Mouse (Mus musculus) stomach, embryonic 14.5 days (tissue): ENCODE measurements around the gene Sgip1. TPM values are rescaled to one million over a fixed set of nuclear protein-coding genes. Genes with fewer than 3 reads are reported as not detected.

Experiments
- ATAC-seq: fragments of 200-750 bp; cut with Nextera tagmentation; 2 replicates; pipeline ENCODE4 v1.8.0; 2017; ENCODE audit warnings: low read depth, moderate TSS enrichment; ENCODE audit not compliant: insufficient number of reproducible peaks, insufficient read depth, low FRiP score
- H3K27ac ChIP-seq: fragments of 300-500 bp; sonication (generic); 2 replicates; pipeline ENCODE4 v1.5.1; 2014; ENCODE audit warnings: mild to moderate bottlenecking, low read length, moderate library complexity, mixed read lengths
- H3K27me3 ChIP-seq: fragments of 300-500 bp; sonication (generic); 2 replicates; pipeline ENCODE4 v1.6.1; 2014; ENCODE audit warnings: low read length, control low read depth, mixed read lengths; ENCODE audit not compliant: control insufficient read depth, insufficient read depth
- H3K36me3 ChIP-seq: fragments of 300-500 bp; sonication (generic); 2 replicates; pipeline ENCODE4 v1.6.1; 2014; ENCODE audit warnings: mild to moderate bottlenecking, control low read depth, low read length, moderate library complexity, mixed read lengths; ENCODE audit not compliant: control insufficient read depth, insufficient read depth
- H3K4me1 ChIP-seq: fragments of 300-500 bp; sonication (generic); 2 replicates; pipeline ENCODE4 v1.6.1; 2014; ENCODE audit warnings: low read length, control low read depth, mixed read lengths; ENCODE audit not compliant: control insufficient read depth, insufficient read depth
- H3K4me2 ChIP-seq: fragments of 300-500 bp; sonication (generic); replicated peaks from 2 replicates; pipeline ENCODE4 v1.6.1; 2014; ENCODE audit warnings: low read depth, low read length, control low read depth
- H3K4me3 ChIP-seq: fragments of 300-500 bp; sonication (generic); 2 replicates; pipeline ENCODE4 v1.5.1; 2014; ENCODE audit warnings: low read depth, low read length, control low read depth
- H3K9ac ChIP-seq: fragments of 300-500 bp; sonication (generic); replicated peaks from 2 replicates; pipeline ENCODE4 v1.6.1; 2014; ENCODE audit warnings: low read depth, mild to moderate bottlenecking, control low read depth, low read length, moderate library complexity, mixed read lengths
- H3K9me3 ChIP-seq: fragments of 300-500 bp; sonication (generic); 2 replicates; pipeline ENCODE4 v1.6.1; 2016; ENCODE audit warnings: low read depth, low read length, control low read depth; ENCODE audit not compliant: control insufficient read depth
- WGBS: fragments of 180-500 bp; shearing (Covaris S2); extraction: QIAGEN DNeasy Blood & Tissue Kit; methylation state at CpG from one replicate; pipeline ENCODE4 v1.1.7; 2014; 5-methylcytosine and 5-hydroxymethylcytosine counted together
- polyA plus RNA-seq: library from polyadenylated mRNA; unstranded; fragments of >200 nt; fragmentation: Nextera tagmentation; extraction: Ambion mirVana; gene quantifications from 2 replicates; pipeline ENCODE4 v1.2.1, GENCODE M21; 2014

The Sgip1 gene
- polyA plus RNA-seq, 1 experiment from 2014 or later = 10.4 TPM

DNA sequence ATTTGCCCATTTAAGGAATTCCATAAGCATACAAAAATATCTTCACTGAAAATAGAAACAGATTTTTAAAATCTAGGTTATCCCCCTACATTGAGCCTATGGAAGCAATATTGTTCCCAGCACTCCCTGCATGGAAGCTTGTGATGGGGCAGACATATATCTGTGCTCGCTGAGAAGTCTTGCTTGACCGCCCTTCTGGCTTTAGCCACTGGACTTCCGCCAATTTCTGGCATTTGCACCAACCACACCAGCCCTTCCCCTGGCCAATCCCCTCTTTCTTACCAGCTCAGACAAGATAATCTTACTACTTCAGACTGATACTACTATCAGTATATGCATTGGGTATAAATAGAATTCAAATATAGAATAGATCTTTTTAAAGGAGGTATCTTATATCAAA lies 172.1 kb downstream of the Sgip1 start:
- no peaks in the 10 kb centered on the region for H3K9me3 ChIP-seq
- no peak overlapping the region for H3K4me2 ChIP-seq
- H3K4me3 ChIP-seq = no peak overlapping the region
- H3K4me1 ChIP-seq = no peaks in the 10 kb centered on the region
- no peaks in the 10 kb centered on the region for H3K27me3 ChIP-seq
- no peaks in the 10 kb centered on the region for H3K36me3 ChIP-seq
- H3K9ac ChIP-seq = no peak overlapping the region
- no peak for ATAC-seq
- no peak overlapping the region for H3K27ac ChIP-seq
- WGBS = 87% methylated on average over 3 of the region's 3 CpGs

DNA sequence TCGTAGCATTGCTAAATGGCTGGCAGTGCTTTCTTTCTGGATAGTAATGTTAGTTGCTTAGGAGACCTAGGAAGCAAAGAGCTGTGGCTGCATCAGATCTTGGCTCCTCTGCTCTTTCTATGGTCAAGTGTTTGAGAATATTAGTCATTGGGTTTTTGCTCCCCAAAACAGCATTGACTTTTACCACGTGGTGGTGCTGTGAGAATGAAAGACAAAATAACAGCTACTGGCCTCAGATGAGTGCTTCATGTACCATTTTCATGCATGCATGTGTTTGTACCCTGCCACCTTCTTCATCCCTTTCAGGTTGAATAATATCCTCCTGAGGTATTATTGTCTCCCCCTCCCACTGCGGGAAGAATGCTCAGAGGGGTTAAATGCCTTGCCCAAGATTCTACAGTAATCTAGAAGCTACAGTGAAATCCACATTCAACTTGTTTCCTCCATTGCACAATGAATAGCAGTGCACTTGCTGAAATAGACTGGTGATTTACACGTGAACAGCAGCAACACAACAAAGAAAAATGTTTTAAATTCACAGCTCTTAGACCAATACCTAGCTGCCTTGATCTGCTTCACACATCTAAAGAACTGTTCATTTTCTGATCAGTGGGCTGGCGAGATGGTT lies 172.7 kb downstream of the Sgip1 start:
- Histone ChIP-seq H3K27ac (no peak overlapping the region), H3K9me3 (no peaks in the 10 kb centered on the region), H3K4me3 (no peak overlapping the region), H3K36me3 (no peaks in the 10 kb centered on the region), H3K27me3 (no peaks in the 10 kb centered on the region), H3K4me1 (no peaks in the 10 kb centered on the region), H3K4me2 (no peak overlapping the region), H3K9ac (no peak overlapping the region)
- 71% methylated on average over 5 of the region's 5 CpGs for WGBS
- ATAC-seq = no peak

DNA sequence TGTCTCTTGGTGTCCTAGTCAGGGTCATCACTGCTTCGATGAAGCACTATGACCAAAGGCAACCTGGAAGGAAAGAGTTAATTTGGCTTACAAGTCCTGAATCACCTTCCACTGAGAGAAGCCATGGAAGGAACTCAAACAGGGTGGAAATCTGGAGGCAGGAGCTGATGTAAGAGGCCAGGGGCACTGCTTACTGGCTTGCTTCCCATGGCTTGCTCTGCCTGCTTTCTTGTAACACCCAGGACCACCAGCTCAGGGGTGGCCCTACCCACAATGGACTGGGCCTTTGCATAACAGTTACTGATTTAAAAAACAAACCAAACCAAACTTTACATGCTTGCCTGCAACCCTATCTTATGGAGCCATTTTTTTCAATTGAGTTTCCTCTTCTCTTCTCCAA lies 177.1 kb downstream of the Sgip1 start:
- H3K4me1 ChIP-seq = no peaks in the 10 kb centered on the region
- no peak overlapping the region for H3K9ac ChIP-seq
- no peak overlapping the region for H3K4me2 ChIP-seq
- no peak for ATAC-seq
- no peak overlapping the region for H3K4me3 ChIP-seq
- H3K9me3 ChIP-seq = no peaks in the 10 kb centered on the region
- H3K27ac ChIP-seq = no peak overlapping the region
- no peaks in the 10 kb centered on the region for H3K36me3 ChIP-seq
- no peaks in the 10 kb centered on the region for H3K27me3 ChIP-seq
- WGBS = 85% methylated on average over 1 of the region's 1 CpGs

GRCm38 (mm10) chr4:102929491-102929890 lies 188.4 kb downstream of the Sgip1 start:
- WGBS = 41% methylated on average over 3 of the region's 4 CpGs
- ATAC-seq = no peak

DNA sequence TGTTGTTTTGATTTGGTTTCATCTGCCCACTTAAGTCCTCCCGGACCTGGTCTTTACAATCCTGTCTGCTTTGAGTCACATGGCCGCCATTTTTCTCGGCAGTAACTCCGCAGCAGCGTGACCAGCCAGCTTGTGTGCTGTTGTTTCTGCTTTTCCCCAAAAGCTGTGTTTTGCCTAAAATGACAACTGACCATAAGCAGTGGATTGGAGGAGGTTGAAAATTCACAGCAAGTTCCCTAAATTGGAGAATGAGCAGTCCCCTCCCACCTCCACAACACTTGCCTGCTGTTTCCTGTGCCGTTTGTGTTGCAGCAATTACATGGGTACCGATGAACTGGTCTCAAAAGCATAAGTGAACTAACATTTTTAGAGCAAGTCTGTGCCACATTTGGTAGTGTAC lies 189.6 kb downstream of the Sgip1 start:
- Histone ChIP-seq H3K4me2 (no peak overlapping the region), H3K36me3 (no peaks in the 10 kb centered on the region), H3K9me3 (no peaks in the 10 kb centered on the region), H3K4me3 (no peak overlapping the region), H3K27me3 (no peaks in the 10 kb centered on the region), H3K4me1 (no peaks in the 10 kb centered on the region), H3K27ac (no peak overlapping the region), H3K9ac (no peak overlapping the region)
- WGBS = 83% methylated on average over 7 of the region's 7 CpGs
- no peak for ATAC-seq

More at GRCm38 (mm10) chr4:102929491-102929890, 188.4 kb downstream of the Sgip1 start:
- Histone ChIP-seq H3K4me1 (no peaks in the 10 kb centered on the region), H3K27me3 (no peaks in the 10 kb centered on the region), H3K36me3 (no peaks in the 10 kb centered on the region), H3K27ac (no peak overlapping the region), H3K4me2 (no peak overlapping the region), H3K9ac (no peak overlapping the region), H3K4me3 (no peak overlapping the region), H3K9me3 (no peaks in the 10 kb centered on the region)

DNA sequence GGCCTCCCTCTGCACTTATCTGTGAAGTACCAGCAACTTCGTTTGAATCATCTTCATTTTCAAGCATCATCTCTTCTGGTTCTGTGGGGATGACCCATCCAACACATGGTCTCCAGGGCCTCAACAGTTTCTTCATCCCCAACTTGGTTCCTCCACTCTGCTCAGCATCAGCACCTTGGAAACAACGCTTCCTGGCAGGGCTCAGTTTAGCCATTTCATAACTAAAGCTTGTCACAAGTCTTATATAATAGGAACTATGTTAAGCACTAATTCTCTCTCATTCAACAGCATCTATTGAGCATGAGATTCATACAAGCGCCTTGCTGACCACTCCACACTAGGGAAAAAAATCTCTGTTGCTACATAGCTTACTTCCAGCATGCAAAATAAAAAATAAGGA lies 199.2 kb downstream of the Sgip1 start:
- no peaks in the 10 kb centered on the region for H3K4me1 ChIP-seq
- H3K9me3 ChIP-seq = no peaks in the 10 kb centered on the region
- no peaks in the 10 kb centered on the region for H3K36me3 ChIP-seq
- WGBS = 81% methylated on average over 3 of the region's 3 CpGs
- H3K27ac ChIP-seq = no peak overlapping the region
- H3K4me2 ChIP-seq = no peak overlapping the region
- no peaks in the 10 kb centered on the region for H3K27me3 ChIP-seq
- no peak for ATAC-seq
- no peak overlapping the region for H3K9ac ChIP-seq
- no peak overlapping the region for H3K4me3 ChIP-seq

- WGBS = 75% methylated on average over 4 of the region's 4 CpGs
- no peaks in the 10 kb centered on the region for H3K4me1 ChIP-seq
- no peak overlapping the region for H3K4me2 ChIP-seq
- ATAC-seq = no peak
- H3K27ac ChIP-seq = no peak overlapping the region
- no peaks in the 10 kb centered on the region for H3K36me3 ChIP-seq
- no peaks in the 10 kb centered on the region for H3K27me3 ChIP-seq
- H3K4me3 ChIP-seq = no peak overlapping the region
- H3K9ac ChIP-seq = no peak overlapping the region
- no peaks in the 10 kb centered on the region for H3K9me3 ChIP-seq
These were observed 199.6 kb downstream of the Sgip1 start for GRCm38 (mm10) chr4:102940738-102941137.

DNA sequence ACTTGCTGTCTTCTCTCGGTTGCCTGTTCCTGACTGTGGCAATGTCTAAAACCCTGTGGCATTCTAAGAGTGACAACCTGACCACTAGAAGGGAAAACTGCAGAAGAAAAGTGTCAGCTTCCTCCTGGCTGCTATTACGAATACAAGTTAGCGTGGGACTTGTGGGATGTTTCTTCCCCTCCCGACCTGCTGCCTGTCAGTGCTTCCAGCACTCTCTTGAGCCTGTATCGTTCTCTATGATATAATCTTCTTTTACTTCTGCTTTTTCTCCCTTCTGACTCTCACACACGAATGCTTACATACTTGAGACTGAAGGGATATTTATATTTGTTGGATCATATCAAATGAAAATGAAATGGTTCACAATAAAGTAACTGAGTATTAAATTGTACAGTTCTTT lies 203.2 kb downstream of the Sgip1 start:
- Histone ChIP-seq H3K4me3 (no peak overlapping the region), H3K36me3 (no peaks in the 10 kb centered on the region), H3K27ac (no peak overlapping the region), H3K9me3 (no peaks in the 10 kb centered on the region), H3K9ac (no peak overlapping the region), H3K4me1 (no peaks in the 10 kb centered on the region), H3K4me2 (no peak overlapping the region), H3K27me3 (no peaks in the 10 kb centered on the region)
- ATAC-seq = no peak
- WGBS = 61% methylated on average over 6 of the region's 6 CpGs

DNA sequence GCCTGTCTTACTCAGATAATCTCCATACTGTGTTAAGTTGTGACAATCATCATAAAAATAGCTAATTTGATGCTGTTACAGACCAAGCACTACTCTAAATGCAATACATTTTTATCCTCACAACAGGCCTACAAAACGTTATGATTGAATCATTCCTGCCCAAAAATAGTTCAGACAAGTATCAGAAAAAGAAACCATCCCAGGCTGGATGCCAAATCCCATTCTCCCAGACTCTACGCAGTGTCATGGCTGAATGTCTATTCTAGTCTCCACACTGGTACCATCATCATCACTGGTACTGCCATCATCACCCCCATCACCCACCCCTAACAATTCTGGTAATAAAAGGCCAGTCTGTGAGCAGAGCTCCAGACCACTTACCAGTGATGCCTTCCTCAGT lies 211.4 kb downstream of the Sgip1 start:
- Histone ChIP-seq H3K36me3 (no peaks in the 10 kb centered on the region), H3K4me1 (no peaks in the 10 kb centered on the region), H3K4me2 (no peak overlapping the region), H3K27me3 (no peaks in the 10 kb centered on the region), H3K4me3 (no peak overlapping the region), H3K9me3 (no peaks in the 10 kb centered on the region), H3K9ac (no peak overlapping the region), H3K27ac (no peak overlapping the region)
- no peak for ATAC-seq
- 66% methylated on average over 2 of the region's 2 CpGs for WGBS
